Mouse (Mus musculus) hindbrain, embryonic 12.5 days (tissue): ENCODE data around the gene Fam78b. TPM values are rescaled to one million over a fixed set of nuclear protein-coding genes. Genes with fewer than 3 reads are reported as not detected.

ENCODE experiments used
- ATAC-seq: fragments of 200-750 bp; cut with Nextera tagmentation; 2 replicates; pipeline ENCODE4 v1.8.0; 2017; ENCODE audit warnings: moderate TSS enrichment; ENCODE audit not compliant: low FRiP score
- H3K27ac ChIP-seq: fragments of 300-500 bp; sonication (generic); 2 replicates; pipeline ENCODE4 v1.5.1; 2016; ENCODE audit warnings: mild to moderate bottlenecking
- H3K27me3 ChIP-seq: fragments of 300-500 bp; sonication (generic); 2 replicates; pipeline ENCODE4 v1.6.1; 2016; ENCODE audit warnings: mild to moderate bottlenecking
- H3K36me3 ChIP-seq: fragments of 300-500 bp; sonication (generic); 2 replicates; pipeline ENCODE4 v1.6.1; 2016; ENCODE audit warnings: mild to moderate bottlenecking
- H3K4me1 ChIP-seq: fragments of 300-500 bp; sonication (generic); 2 replicates; pipeline ENCODE4 v1.6.1; 2016
- H3K4me2 ChIP-seq: fragments of 300-500 bp; sonication (generic); replicated peaks from 2 replicates; pipeline ENCODE4 v1.6.1; 2016; ENCODE audit warnings: mild to moderate bottlenecking
- H3K4me3 ChIP-seq: fragments of 300-500 bp; sonication (generic); 2 replicates; pipeline ENCODE4 v1.5.1; 2016; ENCODE audit warnings: mild to moderate bottlenecking
- H3K9ac ChIP-seq: fragments of 300-500 bp; sonication (generic); 2 replicates; pipeline ENCODE4 v1.6.1; 2016; ENCODE audit warnings: mild to moderate bottlenecking, moderate library complexity
- H3K9me3 ChIP-seq: fragments of 300-500 bp; sonication (generic); replicated peaks from 2 replicates; pipeline ENCODE4 v1.6.1; 2016; ENCODE audit warnings: mild to moderate bottlenecking
- WGBS: fragments of 180-500 bp; shearing (Covaris S2); methylation state at CpG from one replicate; pipeline ENCODE4 v1.1.7; 2016; 5-methylcytosine and 5-hydroxymethylcytosine counted together
- polyA plus RNA-seq: library from polyadenylated mRNA; unstranded; fragments of >200 nt; fragmentation: Nextera tagmentation; extraction: Ambion mirVana; gene quantifications from 2 replicates; pipeline ENCODE4 v1.2.1, GENCODE M21; 2016

Gene Fam78b
- polyA plus RNA-seq, 1 experiment from 2014 or later = 11.6 TPM

GRCm38 (mm10) chr1:167007341-167007740 lies 6.1 kb downstream of the Fam78b start:
- 86% methylated on average over 6 of the region's 6 CpGs for WGBS
- ATAC-seq = no peak
- peaks cover 7% of the 10 kb centered on the region; the same call in 1 of the 2 replicates for H3K27me3 ChIP-seq

DNA sequence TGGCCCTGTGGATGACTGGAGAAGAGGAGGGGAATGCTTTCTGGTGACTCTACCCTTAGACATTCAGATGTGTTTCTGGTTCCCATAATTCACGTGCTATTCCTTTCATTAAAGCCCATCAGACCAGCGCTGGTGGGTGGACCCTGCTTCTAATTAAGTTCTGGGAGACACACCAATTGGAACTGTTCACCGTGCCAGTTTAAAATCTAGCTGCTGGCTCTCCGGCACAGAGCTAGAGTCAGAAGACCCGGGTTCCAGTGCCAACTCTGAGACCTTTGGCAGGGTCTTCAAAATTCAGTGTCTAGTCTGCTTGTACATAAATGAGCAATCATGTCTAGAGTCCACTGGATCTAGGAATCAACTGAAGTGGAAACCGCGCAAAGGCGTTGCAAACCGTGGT lies 9.0 kb downstream of the Fam78b start:
- Histone ChIP-seq H3K27me3 (no peaks in the 10 kb centered on the region), H3K9ac (no peak overlapping the region), H3K27ac (no peak overlapping the region), H3K4me2 (no peak overlapping the region), H3K4me3 (no peak overlapping the region), H3K9me3 (no peaks in the 10 kb centered on the region), H3K36me3 (no peaks in the 10 kb centered on the region), H3K4me1 (peaks cover 55% of the 10 kb centered on the region)
- 94% methylated on average over 9 of the region's 9 CpGs for WGBS
- ATAC-seq = no peak

More at GRCm38 (mm10) chr1:167007341-167007740, 6.1 kb downstream of the Fam78b start:
- H3K4me1 ChIP-seq = peaks cover 49% of the 10 kb centered on the region
- H3K9me3 ChIP-seq = no peaks in the 10 kb centered on the region
- no peak overlapping the region for H3K27ac ChIP-seq
- no peaks in the 10 kb centered on the region for H3K36me3 ChIP-seq
- no peak overlapping the region for H3K4me3 ChIP-seq
- H3K4me2 ChIP-seq = no peak overlapping the region
- no peak overlapping the region for H3K9ac ChIP-seq

DNA sequence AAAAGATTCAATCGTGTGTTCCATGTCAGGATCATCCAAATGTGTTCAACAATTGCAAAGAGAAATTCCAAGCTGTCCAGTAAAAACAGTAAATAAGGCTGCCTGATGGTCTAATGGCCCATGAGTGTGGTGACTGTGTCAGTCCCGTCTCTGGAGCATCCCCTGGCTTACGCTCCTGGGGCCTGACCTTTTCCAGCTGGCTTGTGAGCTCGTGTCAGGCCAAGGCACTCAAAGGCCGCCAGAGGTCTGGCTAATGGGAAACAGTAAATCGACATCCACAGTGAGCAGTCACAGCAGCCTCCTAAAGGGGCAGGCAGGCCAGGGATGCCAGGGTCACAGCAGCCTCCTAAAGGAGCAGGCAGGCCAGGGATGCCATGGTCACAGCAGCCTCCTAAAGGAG lies 10.1 kb downstream of the Fam78b start:
- no peaks in the 10 kb centered on the region for H3K36me3 ChIP-seq
- no peak overlapping the region for H3K9ac ChIP-seq
- peaks cover 57% of the 10 kb centered on the region for H3K4me1 ChIP-seq
- ATAC-seq = no peak
- H3K4me3 ChIP-seq = no peak overlapping the region
- 25% methylated on average over 6 of the region's 6 CpGs for WGBS
- no peak overlapping the region for H3K4me2 ChIP-seq
- H3K9me3 ChIP-seq = no peaks in the 10 kb centered on the region
- no peak overlapping the region for H3K27ac ChIP-seq
- H3K27me3 ChIP-seq = no peaks in the 10 kb centered on the region

GRCm38 (mm10) chr1:167012616-167013015 lies 11.4 kb downstream of the Fam78b start:
- Histone ChIP-seq H3K4me3 (no peak overlapping the region), H3K4me2 (no peak overlapping the region), H3K36me3 (no peaks in the 10 kb centered on the region), H3K4me1 (peaks cover 63% of the 10 kb centered on the region), H3K9ac (no peak overlapping the region), H3K27me3 (no peaks in the 10 kb centered on the region), H3K27ac (peak overlapping the region; percentile 52; the same call in 1 of the 2 replicates), H3K9me3 (no peaks in the 10 kb centered on the region)
- WGBS = 54% methylated on average over 8 of the region's 8 CpGs
- ATAC-seq = no peak

GRCm38 (mm10) chr1:167013234-167013864 lies 12.1 kb downstream of the Fam78b start:
- no peaks in the 10 kb centered on the region for H3K36me3 ChIP-seq
- H3K27ac ChIP-seq = peak overlapping the region; percentile 52
- ATAC-seq = peak; percentile 87
- no peak overlapping the region for H3K4me2 ChIP-seq
- H3K27me3 ChIP-seq = no peaks in the 10 kb centered on the region
- H3K4me1 ChIP-seq = peaks cover 62% of the 10 kb centered on the region
- H3K4me3 ChIP-seq = no peak overlapping the region
- WGBS = 23% methylated on average over 7 of the region's 7 CpGs
- H3K9me3 ChIP-seq = no peaks in the 10 kb centered on the region
- H3K9ac ChIP-seq = no peak overlapping the region

GRCm38 (mm10) chr1:167016269-167016668 lies 15.1 kb downstream of the Fam78b start:
- H3K9ac ChIP-seq = no peak overlapping the region
- WGBS = 58% methylated on average over 3 of the region's 3 CpGs
- H3K9me3 ChIP-seq = no peaks in the 10 kb centered on the region
- H3K27me3 ChIP-seq = no peaks in the 10 kb centered on the region
- H3K36me3 ChIP-seq = no peaks in the 10 kb centered on the region
- H3K27ac ChIP-seq = no peak overlapping the region
- peaks cover 41% of the 10 kb centered on the region for H3K4me1 ChIP-seq
- no peak overlapping the region for H3K4me3 ChIP-seq
- H3K4me2 ChIP-seq = no peak overlapping the region
- ATAC-seq = no peak

- Histone ChIP-seq H3K27me3 (no peaks in the 10 kb centered on the region), H3K9ac (no peak overlapping the region), H3K9me3 (no peaks in the 10 kb centered on the region), H3K27ac (no peak overlapping the region), H3K4me1 (peaks cover 7% of the 10 kb centered on the region; the same call in 1 of the 2 replicates), H3K4me3 (no peak overlapping the region), H3K36me3 (no peaks in the 10 kb centered on the region), H3K4me2 (no peak overlapping the region)
- WGBS = 53% methylated on average over 9 of the region's 9 CpGs
- 0 out of 2 replicates have a peak, but pooled peaks have one; percentile 33 for ATAC-seq
These were observed 20.8 kb downstream of the Fam78b start for GRCm38 (mm10) chr1:167022001-167022424.

DNA sequence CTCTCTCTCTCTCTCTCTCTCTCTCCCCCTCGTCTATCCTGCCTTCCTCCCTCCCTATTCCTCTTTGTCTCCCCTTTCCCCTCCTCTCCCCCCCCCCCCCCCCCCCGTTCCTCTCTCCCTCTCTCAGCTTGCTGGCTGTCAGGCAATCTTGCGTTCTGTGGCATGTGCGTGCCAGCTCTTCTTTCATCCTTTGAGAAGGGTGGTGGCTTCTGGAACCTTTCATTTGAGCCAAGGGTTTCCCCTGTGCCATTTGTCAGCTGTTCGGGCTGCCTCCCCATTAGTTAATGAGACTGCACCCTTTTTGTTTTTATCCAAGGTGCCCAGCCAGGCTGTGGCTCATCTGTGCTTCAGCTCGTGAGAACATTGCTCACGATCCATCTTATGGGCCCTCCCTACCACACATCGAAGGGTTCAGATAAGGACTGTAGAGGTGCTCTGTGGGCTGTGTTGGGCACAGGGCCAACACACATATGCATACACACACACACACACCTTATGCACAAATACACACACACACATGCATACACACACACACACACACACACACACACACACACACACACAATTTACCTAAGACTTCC lies 21.4 kb downstream of the Fam78b start:
- Histone ChIP-seq H3K4me2 (no peak overlapping the region), H3K9ac (no peak overlapping the region), H3K4me1 (peaks cover 7% of the 10 kb centered on the region; the same call in 1 of the 2 replicates), H3K9me3 (peaks cover 3% of the 10 kb centered on the region; the same call in 1 of the 2 replicates), H3K27ac (no peak overlapping the region), H3K4me3 (no peak overlapping the region), H3K27me3 (no peaks in the 10 kb centered on the region), H3K36me3 (no peaks in the 10 kb centered on the region)
- ATAC-seq = no peak
- 62% methylated on average over 5 of the region's 8 CpGs for WGBS

- Histone ChIP-seq H3K9ac (no peak overlapping the region), H3K4me2 (no peak overlapping the region), H3K27ac (no peak overlapping the region), H3K36me3 (0 out of 2 replicates have a peak, but pooled peaks cover 4% of the 10 kb centered on the region), H3K4me1 (peaks cover 7% of the 10 kb centered on the region; the same call in 1 of the 2 replicates), H3K4me3 (no peak overlapping the region), H3K9me3 (peaks cover 9% of the 10 kb centered on the region), H3K27me3 (no peaks in the 10 kb centered on the region)
- ATAC-seq = no peak
- 86% methylated on average over 11 of the region's 11 CpGs for WGBS
These were observed 22.6 kb downstream of the Fam78b start for GRCm38 (mm10) chr1:167023794-167024193.

- no peak for ATAC-seq
- Histone ChIP-seq H3K4me2 (no peak overlapping the region), H3K36me3 (0 out of 2 replicates have a peak, but pooled peaks cover 4% of the 10 kb centered on the region), H3K27ac (no peak overlapping the region), H3K27me3 (no peaks in the 10 kb centered on the region), H3K4me1 (peaks cover 7% of the 10 kb centered on the region; the same call in 1 of the 2 replicates), H3K9me3 (peaks cover 9% of the 10 kb centered on the region), H3K4me3 (no peak overlapping the region), H3K9ac (no peak overlapping the region)
- 75% methylated on average over 4 of the region's 4 CpGs for WGBS
These were observed 23.7 kb downstream of the Fam78b start for GRCm38 (mm10) chr1:167024961-167025360.

DNA sequence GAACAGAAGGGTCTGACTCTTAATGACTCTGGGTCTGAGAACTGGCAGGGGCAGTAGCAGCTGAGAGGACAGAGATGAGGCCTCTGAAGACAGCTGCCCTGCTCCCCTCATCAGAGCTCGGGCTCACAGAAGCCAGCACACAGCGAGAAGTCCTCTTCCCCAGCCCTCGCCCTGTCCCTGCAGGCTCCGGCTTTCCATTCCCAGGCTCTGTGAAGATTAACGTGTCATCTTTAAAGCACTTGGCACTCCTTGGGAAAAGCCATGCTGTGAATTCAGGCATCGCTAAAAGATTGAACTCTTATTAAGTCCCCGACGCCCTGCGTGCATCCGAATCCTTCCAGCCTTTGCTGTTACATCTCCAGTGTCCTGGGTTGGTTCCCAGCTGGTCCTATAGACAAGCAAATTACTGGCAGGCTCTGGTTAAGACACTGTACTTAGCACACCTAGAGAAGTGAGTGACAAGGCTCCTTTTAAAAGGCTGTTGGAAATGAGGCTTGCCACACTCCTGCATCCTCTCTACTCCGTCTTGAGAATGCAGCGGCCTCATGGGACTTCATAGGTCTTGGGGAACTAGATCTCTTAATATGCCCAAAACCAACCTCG lies 30.9 kb downstream of the Fam78b start:
- Histone ChIP-seq H3K9ac (no peak overlapping the region), H3K27me3 (no peaks in the 10 kb centered on the region)
- WGBS = 46% methylated on average over 13 of the region's 13 CpGs

GRCm38 (mm10) chr1:167034435-167034834 lies 33.2 kb downstream of the Fam78b start:
- Histone ChIP-seq H3K27me3 (no peaks in the 10 kb centered on the region), H3K9me3 (no peaks in the 10 kb centered on the region), H3K9ac (no peak overlapping the region), H3K4me2 (no peak overlapping the region), H3K4me1 (peaks cover 22% of the 10 kb centered on the region), H3K36me3 (no peaks in the 10 kb centered on the region), H3K4me3 (no peak overlapping the region), H3K27ac (no peak overlapping the region)
- 80% methylated on average over 1 of the region's 1 CpGs for WGBS
- ATAC-seq = no peak

More for the DNA sequence above, 30.9 kb downstream of the Fam78b start:
- Histone ChIP-seq H3K9me3 (peaks cover 9% of the 10 kb centered on the region), H3K4me3 (no peak overlapping the region), H3K4me2 (no peak overlapping the region), H3K27ac (peak overlapping the region; percentile 25; the same call in 1 of the 2 replicates), H3K36me3 (0 out of 2 replicates have a peak, but pooled peaks cover 4% of the 10 kb centered on the region), H3K4me1 (peaks cover 7% of the 10 kb centered on the region)
- ATAC-seq = no peak
